Mouse (Mus musculus) ES-Bruce4 (cell line): ENCODE measurements around the gene Olfr273. TPM values are rescaled to one million over a fixed set of nuclear protein-coding genes. Genes with fewer than 3 reads are reported as not detected.

Experiments
- H3K27ac ChIP-seq: 2 replicates; pipeline ENCODE4 v1.5.1; 2012; ENCODE audit warnings: low read length, inconsistent platforms; ENCODE audit not compliant: insufficient read depth
- H3K27me3 ChIP-seq: 2 replicates; pipeline ENCODE4 v1.6.1; 2012; ENCODE audit warnings: mild to moderate bottlenecking, low read length, inconsistent platforms; ENCODE audit not compliant: control insufficient read depth, poor library complexity, insufficient read depth, severe bottlenecking
- H3K36me3 ChIP-seq: 2 replicates; pipeline ENCODE4 v1.6.1; 2012; ENCODE audit warnings: inconsistent platforms, mild to moderate bottlenecking, low read length, moderate library complexity; ENCODE audit not compliant: control insufficient read depth, poor library complexity, insufficient read depth, severe bottlenecking
- H3K4me1 ChIP-seq: one replicate; pipeline ENCODE4 v1.8.1; 2011; ENCODE audit warnings: low read length; ENCODE audit not compliant: control insufficient read depth, insufficient read depth
- H3K4me3 ChIP-seq: 2 replicates; pipeline ENCODE4 v1.5.1; 2011; ENCODE audit warnings: low read depth, mild to moderate bottlenecking, low read length
- H3K9ac ChIP-seq: 2 replicates; pipeline ENCODE4 v1.6.1; 2012; ENCODE audit warnings: low read depth, mild to moderate bottlenecking, inconsistent platforms; ENCODE audit not compliant: poor library complexity, severe bottlenecking
- H3K9me3 ChIP-seq: replicated peaks from 2 replicates; pipeline ENCODE4 v1.6.1; 2012; ENCODE audit warnings: mild to moderate bottlenecking, low read length, inconsistent platforms; ENCODE audit not compliant: control insufficient read depth, poor library complexity, insufficient read depth, severe bottlenecking
- CTCF ChIP-seq: IDR thresholded peaks from one replicate; pipeline ENCODE4 v1.8.1; 2011; ENCODE audit warnings: low read depth, low read length
- EP300 ChIP-seq: IDR thresholded peaks from 2 replicates; pipeline ENCODE4 v1.6.1; 2011; ENCODE audit warnings: low read depth, low read length; ENCODE audit not compliant: insufficient read depth
- POLR2A ChIP-seq: IDR thresholded peaks from one replicate; pipeline ENCODE4 v1.8.1; 2011; ENCODE audit warnings: low read length; ENCODE audit not compliant: insufficient read depth
- polyA plus RNA-seq: library from polyadenylated mRNA; stranded (reverse); fragments of >200 nt; gene quantifications from 2 replicates; pipeline ENCODE4 v1.2.4, GENCODE M21; 2011; ENCODE audit warnings: low read depth; ENCODE audit not compliant: missing spikeins, insufficient read depth, insufficient read length

Gene Olfr273
- polyA plus RNA-seq, 1 experiment: not detected

- Histone ChIP-seq H3K27ac (no peak within 1 kb of the TSS), H3K4me3 (no peak within 1 kb of the TSS), H3K9ac (no peak within 1 kb of the TSS), H3K36me3 (no peaks in the 10 kb centered on the region), H3K9me3 (no peaks in the 10 kb centered on the region), H3K27me3 (no peaks in the 10 kb centered on the region), H3K4me1 (no peaks in the 10 kb centered on the region)
- TF ChIP-seq EP300: no peak
These were observed 44.7 kb downstream of the Olfr273 start, which contains the start of gene Olfr275 for GRCm38 (mm10) chr4:52814304-52814703. Olfr275 (plus strand) TSS chr4:52814604.

DNA sequence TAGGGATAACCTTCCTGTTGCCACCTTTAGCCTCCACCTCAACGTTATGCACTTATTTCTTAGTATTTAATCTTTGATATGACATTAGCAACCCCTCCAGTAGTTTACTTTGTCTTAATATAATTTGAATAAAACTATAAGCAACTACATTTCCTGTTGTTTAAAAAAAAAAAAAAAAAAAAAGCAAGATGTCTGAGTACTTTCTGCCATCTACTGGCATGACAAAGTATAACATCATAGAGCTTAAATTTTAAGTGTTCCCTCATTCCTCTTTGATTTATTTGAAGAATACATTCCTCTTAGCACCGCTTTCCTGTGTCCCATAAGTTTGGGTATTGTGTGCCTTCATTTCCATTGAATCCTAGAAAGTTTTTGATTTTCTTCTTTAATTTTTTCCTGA lies 47.2 kb downstream of the Olfr273 start:
- Histone ChIP-seq H3K9me3 (no peaks in the 10 kb centered on the region), H3K4me3 (no peak overlapping the region), H3K4me1 (no peaks in the 10 kb centered on the region), H3K36me3 (no peaks in the 10 kb centered on the region), H3K27me3 (no peaks in the 10 kb centered on the region), H3K27ac (no peak overlapping the region), H3K9ac (no peak overlapping the region)
- TF ChIP-seq POLR2A (no peak), CTCF (no peak), EP300 (no peak)

Other genes starting within 250 kb of the Olfr273 start
- not detected in 2 replicates for gene Olfr275, start 44.6 kb downstream of the Olfr273 start, polyA plus RNA-seq
- gene Olfr272, start 59.9 kb upstream of the Olfr273 start, polyA plus RNA-seq: not detected in 2 replicates
- gene Olfr270, start 105.3 kb upstream of the Olfr273 start, polyA plus RNA-seq: not detected in 2 replicates
- gene Nipsnap3a, start 130.0 kb upstream of the Olfr273 start, polyA plus RNA-seq: not detected in 2 replicates
- 46.5 and 57.2 TPM in 2 replicates for gene Nipsnap3b, start 152.6 kb upstream of the Olfr273 start, polyA plus RNA-seq